8 mouse cellular contexts compared by ENCODE assay signal in genomic region chr19:44554490-44554860, GRCm38 (mm10). TPM values are rescaled to one million over a fixed set of nuclear protein-coding genes. Genes with fewer than 3 reads are reported as not detected.
DNase-seq lines count a peak whose midpoint lies in the region; ATAC-seq and TF ChIP-seq lines count a peak whose summit lies in the region.

No protein-coding gene starts in this region.

- H3K4me3 ChIP-seq in lung, embryonic 16.5 days (ENCODE audit: low read length): peak overlapping the region; percentile 91
- peak overlapping the region; percentile 91 for H3K4me3 ChIP-seq in embryonic facial prominence, embryonic 14.5 days (ENCODE audit: low read depth, low read length)
- H3K4me3 ChIP-seq in intestine, postnatal 0 days (ENCODE audit: low read depth, low read length): peak overlapping the region; percentile 76
- peak overlapping the region; percentile 76 for H3K4me3 ChIP-seq in neural tube, embryonic 12.5 days

- peaks cover 6% of the 10 kb centered on the region for H3K4me1 ChIP-seq in lung, embryonic 16.5 days (replicated peaks; ENCODE audit: control insufficient read depth, insufficient read depth, low read length)
- H3K4me1 ChIP-seq in embryonic facial prominence, embryonic 14.5 days (ENCODE audit: control insufficient read depth, insufficient read depth, low read length): peaks cover 6% of the 10 kb centered on the region; the same call in 1 of the 2 replicates
- H3K4me1 ChIP-seq in intestine, postnatal 0 days (replicated peaks; ENCODE audit: control insufficient read depth, insufficient read depth, low read length): no peaks in the 10 kb centered on the region
- H3K4me1 ChIP-seq in neural tube, embryonic 12.5 days: peaks cover 6% of the 10 kb centered on the region

- DNase-seq in lung, postnatal 10 days: no peak
- no peak for DNase-seq in embryonic facial prominence, embryonic 14.5 days (ENCODE audit: low spot score)
- no peak for DNase-seq in right cerebral cortex, postnatal 4 days
- no peak for DNase-seq in retina, embryonic 14.5 days (ENCODE audit: low spot score)
- DNase-seq in cerebellum, postnatal 10 days: no peak

- ATAC-seq in lung, embryonic 16.5 days (ENCODE audit: low read depth): no peak; the same call in 1 of the 2 replicates
- no peak for ATAC-seq in embryonic facial prominence, embryonic 14.5 days (ENCODE audit: low read depth)
- peak; percentile 17; the same call in 1 of the 2 replicates for ATAC-seq in intestine, postnatal 0 days
- ATAC-seq in neural tube, embryonic 12.5 days (ENCODE audit: low FRiP score, low read depth): peak; percentile 34

- H3K9me3 ChIP-seq in lung, embryonic 16.5 days (ENCODE audit: control insufficient read depth, low read length): no peaks in the 10 kb centered on the region
- no peaks in the 10 kb centered on the region for H3K9me3 ChIP-seq in embryonic facial prominence, embryonic 14.5 days (ENCODE audit: control insufficient read depth, low read length)
- no peaks in the 10 kb centered on the region for H3K9me3 ChIP-seq in intestine, postnatal 0 days (ENCODE audit: control insufficient read depth)
- no peaks in the 10 kb centered on the region for H3K9me3 ChIP-seq in neural tube, embryonic 12.5 days

- H3K36me3 ChIP-seq in lung, embryonic 16.5 days (ENCODE audit: control insufficient read depth, insufficient read depth, low read length): peaks cover 25% of the 10 kb centered on the region
- peaks cover 39% of the 10 kb centered on the region for H3K36me3 ChIP-seq in embryonic facial prominence, embryonic 14.5 days (ENCODE audit: control insufficient read depth, insufficient read depth, low read length)
- peaks cover 32% of the 10 kb centered on the region for H3K36me3 ChIP-seq in intestine, postnatal 0 days (ENCODE audit: control insufficient read depth, insufficient read depth)
- H3K36me3 ChIP-seq in neural tube, embryonic 12.5 days: peaks cover 37% of the 10 kb centered on the region

- peak overlapping the region; percentile 47; the same call in 1 of the 2 replicates for H3K27ac ChIP-seq in lung, embryonic 16.5 days (ENCODE audit: low read length)
- no peak overlapping the region for H3K27ac ChIP-seq in embryonic facial prominence, embryonic 14.5 days (replicated peaks; ENCODE audit: low read depth, low read length)
- peak overlapping the region; percentile 43; the same call in 1 of the 2 replicates for H3K27ac ChIP-seq in intestine, postnatal 0 days (ENCODE audit: low read depth, low read length)
- no peak overlapping the region for H3K27ac ChIP-seq in neural tube, embryonic 12.5 days

- no peaks in the 10 kb centered on the region; the same call in 1 of the 2 replicates for H3K27me3 ChIP-seq in lung, embryonic 16.5 days (ENCODE audit: control insufficient read depth, insufficient read depth, low read depth, low read length)
- H3K27me3 ChIP-seq in embryonic facial prominence, embryonic 14.5 days (replicated peaks; ENCODE audit: control insufficient read depth, insufficient read depth, low read length): no peaks in the 10 kb centered on the region; the same call in 1 of the 2 replicates
- no peaks in the 10 kb centered on the region for H3K27me3 ChIP-seq in intestine, postnatal 0 days (replicated peaks; ENCODE audit: control insufficient read depth, insufficient read depth, low read length)
- H3K27me3 ChIP-seq in neural tube, embryonic 12.5 days (replicated peaks): peaks cover 3% of the 10 kb centered on the region; the same call in 1 of the 2 replicates

- no peak for TF ChIP-seq CTCF in intestine, postnatal 0 days (IDR thresholded peaks at IDR 0.05; ENCODE audit: low read depth)

- under 1% methylated on average over 8 of the region's 8 CpGs for whole genome bisulfite sequencing in lung, embryonic 16.5 days
- WGBS in embryonic facial prominence, embryonic 14.5 days: 3% methylated on average over 8 of the region's 8 CpGs
- 2% methylated on average over 8 of the region's 8 CpGs for WGBS in intestine, postnatal 0 days
- 6% methylated on average over 8 of the region's 8 CpGs for WGBS in neural tube, embryonic 12.5 days

- H3K4me2 ChIP-seq in lung, embryonic 16.5 days (ENCODE audit: low read depth, low read length): peak overlapping the region; percentile 95
- peak overlapping the region; percentile 93 for H3K4me2 ChIP-seq in embryonic facial prominence, embryonic 14.5 days (ENCODE audit: low read depth, low read length)
- H3K4me2 ChIP-seq in intestine, postnatal 0 days (replicated peaks; ENCODE audit: low read depth): peak overlapping the region; percentile 79
- H3K4me2 ChIP-seq in neural tube, embryonic 12.5 days (replicated peaks): peak overlapping the region; percentile 74

- peak overlapping the region; percentile 93 for H3K9ac ChIP-seq in lung, embryonic 16.5 days (ENCODE audit: low read length)
- peak overlapping the region; percentile 94 for H3K9ac ChIP-seq in embryonic facial prominence, embryonic 14.5 days (ENCODE audit: low read depth, low read length)
- H3K9ac ChIP-seq in intestine, postnatal 0 days (ENCODE audit: low read depth, low read length): peak overlapping the region; percentile 92
- H3K9ac ChIP-seq in neural tube, embryonic 12.5 days: peak overlapping the region; percentile 86

RNA-seq across cellular contexts. Expression of gene Ndufb8, which starts 0.8 kb away (rescaled TPM):
- polyA plus RNA-seq in lung, embryonic 16.5 days (2015; fragmentation: Nextera tagmentation; extraction: Ambion mirVana): 480 and 515 TPM in 2 replicates
- polyA plus RNA-seq in embryonic facial prominence, embryonic 14.5 days (2014; fragmentation: Nextera tagmentation; extraction: Ambion mirVana): 503 and 510 TPM in 2 replicates
- polyA plus RNA-seq in intestine, postnatal 0 days (2015; fragmentation: Nextera tagmentation; extraction: Ambion mirVana): 681 and 717 TPM in 2 replicates
- polyA plus RNA-seq in neural tube, embryonic 12.5 days (2016; fragmentation: Nextera tagmentation; extraction: Ambion mirVana): 546 TPM in 2 replicates

RNA-seq across cellular contexts. Expression of gene Gm20538, which starts 1.8 kb away (rescaled TPM):
- polyA plus RNA-seq in lung, embryonic 16.5 days (2015; fragmentation: Nextera tagmentation; extraction: Ambion mirVana): 1.6 TPM in 1 of 2 replicates, not detected in the other
- polyA plus RNA-seq in embryonic facial prominence, embryonic 14.5 days (2014; fragmentation: Nextera tagmentation; extraction: Ambion mirVana): not detected in 2 replicates
- not detected in 2 replicates for polyA plus RNA-seq in intestine, postnatal 0 days (2015; fragmentation: Nextera tagmentation; extraction: Ambion mirVana)
- polyA plus RNA-seq in neural tube, embryonic 12.5 days (2016; fragmentation: Nextera tagmentation; extraction: Ambion mirVana): not detected in 2 replicates

RNA-seq across cellular contexts. Expression of gene Hif1an, which starts 8.2 kb away (rescaled TPM):
- polyA plus RNA-seq in lung, embryonic 16.5 days (2015; fragmentation: Nextera tagmentation; extraction: Ambion mirVana): 29.4 and 31.1 TPM in 2 replicates
- 23.6 and 23.7 TPM in 2 replicates for polyA plus RNA-seq in embryonic facial prominence, embryonic 14.5 days (2014; fragmentation: Nextera tagmentation; extraction: Ambion mirVana)
- 15.6 and 17.7 TPM in 2 replicates for polyA plus RNA-seq in intestine, postnatal 0 days (2015; fragmentation: Nextera tagmentation; extraction: Ambion mirVana)
- polyA plus RNA-seq in neural tube, embryonic 12.5 days (2016; fragmentation: Nextera tagmentation; extraction: Ambion mirVana): 36.2 and 38.0 TPM in 2 replicates

RNA-seq across cellular contexts. Expression of gene Sec31b, which starts 8.8 kb away (rescaled TPM):
- polyA plus RNA-seq in lung, embryonic 16.5 days (2015; fragmentation: Nextera tagmentation; extraction: Ambion mirVana): 0.64 and 0.84 TPM in 2 replicates
- 0.33 and 0.46 TPM in 2 replicates for polyA plus RNA-seq in embryonic facial prominence, embryonic 14.5 days (2014; fragmentation: Nextera tagmentation; extraction: Ambion mirVana)
- 0.12 and 0.33 TPM in 2 replicates for polyA plus RNA-seq in intestine, postnatal 0 days (2015; fragmentation: Nextera tagmentation; extraction: Ambion mirVana)
- polyA plus RNA-seq in neural tube, embryonic 12.5 days (2016; fragmentation: Nextera tagmentation; extraction: Ambion mirVana): 0.40 and 0.43 TPM in 2 replicates

Comparison
In these comparisons a context has a peak if more than half of its experiments do, and no peak if none do; other contexts are left out.
1. ATAC-seq: peak in intestine, postnatal 0 days (single experiment) and neural tube, embryonic 12.5 days (single experiment); none in lung, embryonic 16.5 days (single experiment) and embryonic facial prominence, embryonic 14.5 days (single experiment).
2. H3K27ac ChIP-seq: peak in lung, embryonic 16.5 days (single experiment) and intestine, postnatal 0 days (single experiment); none in embryonic facial prominence, embryonic 14.5 days (single experiment) and neural tube, embryonic 12.5 days (single experiment).
3. Peak in every context shown above with its lines, with median percentiles within 50 percentile points of each other: H3K4me2 ChIP-seq, H3K4me3 ChIP-seq and H3K9ac ChIP-seq.